Mouse (Mus musculus) spleen, postnatal 14 days (tissue): ENCODE measurements around the gene Fam19a1.

Source experiments
- DNase-seq, 2 experiments: peaks; one replicate each; pipeline ENCODE4 v3.0.0; 2021 to 2022; ENCODE audit warnings: low spot score in 2 of 2

Fam19a1 gene

DNA sequence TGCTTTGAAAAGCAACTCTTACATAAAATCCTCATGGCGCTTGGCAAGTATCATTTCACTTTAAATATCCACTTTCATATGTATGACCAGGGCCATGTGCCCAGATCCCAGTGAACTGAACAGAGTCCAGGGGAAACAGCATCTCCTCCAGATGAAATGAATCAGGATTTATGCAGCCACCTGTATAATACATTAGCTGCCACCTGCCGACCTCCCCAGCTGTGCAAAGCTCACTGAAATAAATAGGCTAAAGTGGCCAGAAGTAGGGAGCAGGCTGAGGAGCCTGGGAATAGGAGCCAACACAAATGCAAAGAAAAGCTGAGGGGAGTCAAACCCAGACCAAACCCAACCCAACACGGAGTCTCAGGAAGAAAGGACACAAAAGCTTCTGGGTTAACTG lies 324.9 kb downstream of the Fam19a1 start:
- no peak for DNase-seq

DNA sequence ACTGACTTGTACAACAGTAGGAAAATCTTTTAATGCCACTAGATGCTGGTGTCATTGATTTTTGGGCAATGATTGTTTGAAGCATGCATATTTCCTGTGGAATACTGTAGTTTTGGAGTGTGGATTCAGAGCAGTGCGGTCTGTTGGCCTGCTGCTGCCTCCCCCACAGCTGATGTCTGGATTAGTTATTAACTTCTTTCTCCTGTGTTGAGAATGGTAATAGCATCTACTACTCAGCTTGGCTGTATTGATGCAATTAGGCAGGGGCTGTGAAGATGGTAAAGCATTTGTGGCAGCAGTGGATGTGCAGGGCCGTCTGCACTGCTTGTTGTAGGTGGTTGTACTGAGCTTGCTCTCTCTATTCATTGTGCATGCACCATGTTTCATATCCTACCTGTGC lies 326.5 kb downstream of the Fam19a1 start:
- no peak for DNase-seq

DNA sequence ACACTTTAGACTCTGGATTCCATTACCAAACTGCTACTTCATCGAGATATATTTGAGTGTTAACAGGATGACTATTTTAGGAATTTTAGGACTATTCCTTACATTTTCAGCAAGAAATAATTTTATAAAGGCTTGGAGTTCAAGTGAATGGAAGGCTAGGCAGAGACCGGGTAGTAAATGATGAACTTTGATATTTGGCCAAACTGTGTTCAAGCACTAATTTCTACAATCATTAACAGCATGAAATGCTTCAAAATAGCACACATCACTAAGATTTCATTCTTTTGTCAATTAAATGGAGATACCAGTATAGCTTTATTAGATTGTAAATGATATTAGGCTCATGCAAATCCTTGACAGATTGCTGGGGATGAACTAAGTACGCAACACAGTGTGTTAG lies 329.0 kb downstream of the Fam19a1 start:
- no peak for DNase-seq

DNA sequence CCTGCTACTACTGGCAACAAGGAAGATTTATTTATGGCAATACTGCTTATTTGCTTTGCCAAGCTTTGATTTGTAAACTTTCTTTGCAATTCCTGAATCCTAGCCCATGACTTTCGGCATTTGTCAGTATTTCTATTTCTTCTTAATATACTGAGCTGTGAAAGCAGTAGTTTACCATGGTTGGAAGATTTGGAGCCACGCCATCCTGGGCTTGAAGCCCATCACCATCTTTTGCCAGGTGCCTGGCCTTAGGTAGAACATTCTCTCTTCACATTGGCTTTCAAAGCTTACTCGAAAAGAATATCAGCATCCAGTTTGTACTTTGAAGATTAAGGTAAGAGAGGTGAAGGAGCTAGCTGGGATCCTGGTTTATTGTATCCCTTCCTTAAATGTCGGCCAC lies 334.5 kb downstream of the Fam19a1 start:
- DNase-seq, result no peak

DNA sequence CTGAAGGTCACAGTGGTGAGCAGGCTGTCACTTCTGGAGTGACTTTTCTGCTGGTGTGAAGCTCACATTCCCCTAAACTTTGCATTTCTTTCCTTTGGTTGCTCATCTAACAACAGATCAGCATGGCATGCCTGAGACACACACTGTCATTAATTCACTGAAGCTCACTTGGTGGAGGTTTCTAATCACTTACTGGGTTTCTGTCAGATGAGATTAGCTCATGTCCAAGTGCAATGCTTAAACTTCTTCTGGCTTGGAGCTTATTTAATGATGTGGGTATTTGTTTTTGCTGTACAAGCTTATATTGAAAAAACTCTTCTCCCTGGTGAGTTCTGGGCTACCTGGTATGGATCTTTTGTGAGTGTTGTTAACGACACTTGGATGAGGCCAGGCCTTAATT lies 343.3 kb downstream of the Fam19a1 start:
- DNase-seq, result no peak

DNA sequence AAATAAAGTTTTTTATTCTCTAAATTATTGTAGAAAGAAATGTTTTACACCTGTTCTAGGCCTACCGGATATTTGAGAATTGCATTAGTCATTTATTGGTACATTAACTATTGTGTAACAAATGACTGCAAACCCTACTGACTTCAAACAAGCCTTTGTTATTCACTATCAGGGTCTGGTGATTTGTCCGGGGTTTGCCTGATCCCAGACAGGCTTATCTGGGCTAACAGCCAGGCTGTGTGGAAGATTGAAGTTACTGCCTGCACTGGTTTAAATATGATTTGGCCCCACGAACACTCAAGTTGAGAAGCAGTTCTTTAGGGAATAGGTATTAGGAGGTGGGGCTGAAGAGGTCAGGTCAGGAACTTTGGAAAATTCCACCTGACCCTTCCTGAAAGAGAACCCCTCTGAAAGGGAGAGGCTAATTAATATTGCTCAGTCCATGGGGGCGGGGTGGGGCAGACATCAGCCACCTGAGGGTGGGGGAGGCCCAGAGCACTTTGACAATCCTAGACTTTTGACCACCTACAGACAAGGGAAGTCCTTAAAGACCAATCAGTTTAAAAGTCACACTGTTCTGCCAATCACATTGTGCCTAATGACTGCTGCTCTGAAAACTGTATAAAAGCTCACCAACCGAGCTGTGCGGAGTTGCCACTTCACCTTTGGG lies 344.8 kb downstream of the Fam19a1 start:
- no peak for DNase-seq

DNA sequence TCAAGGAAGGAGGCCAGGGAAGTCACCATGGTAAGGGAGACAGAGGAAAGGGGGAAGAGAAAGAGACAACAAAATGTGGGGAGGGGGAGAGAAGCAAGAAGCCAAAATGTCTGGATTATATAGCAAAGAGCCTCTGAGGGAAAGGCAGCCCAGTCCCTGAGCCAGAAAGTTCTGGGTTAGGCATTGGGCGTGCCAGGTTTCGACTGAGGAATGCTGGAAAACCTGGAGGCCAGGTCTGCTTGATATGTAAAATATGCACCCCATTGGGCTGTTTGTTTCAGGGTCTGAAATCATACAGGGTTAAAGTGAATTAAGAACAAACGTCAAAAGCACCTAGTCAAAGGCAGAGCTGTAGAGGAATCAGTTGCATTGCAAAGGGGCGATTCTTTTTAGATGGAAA lies 346.1 kb downstream of the Fam19a1 start:
- DNase-seq, result no peak

DNA sequence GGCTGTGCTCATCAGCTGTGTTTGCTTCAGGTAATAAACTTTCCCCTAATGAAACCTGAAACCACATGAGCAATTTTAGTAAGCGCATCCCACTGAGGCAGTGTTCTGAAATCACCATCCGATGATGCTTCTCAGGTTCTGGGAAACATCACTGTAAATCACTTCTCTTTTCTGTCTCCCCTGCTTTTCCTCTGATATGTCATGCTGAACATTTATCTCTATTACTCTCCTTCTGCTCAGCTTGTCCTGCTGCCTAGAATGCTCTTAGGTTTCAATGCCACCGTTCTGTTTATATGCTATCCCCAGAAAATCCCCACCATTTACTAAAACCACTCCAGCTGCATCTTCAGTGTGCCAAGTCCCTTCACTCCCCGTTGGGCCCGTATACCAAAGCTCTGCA lies 386.5 kb downstream of the Fam19a1 start:
- DNase-seq, result no peak

DNA sequence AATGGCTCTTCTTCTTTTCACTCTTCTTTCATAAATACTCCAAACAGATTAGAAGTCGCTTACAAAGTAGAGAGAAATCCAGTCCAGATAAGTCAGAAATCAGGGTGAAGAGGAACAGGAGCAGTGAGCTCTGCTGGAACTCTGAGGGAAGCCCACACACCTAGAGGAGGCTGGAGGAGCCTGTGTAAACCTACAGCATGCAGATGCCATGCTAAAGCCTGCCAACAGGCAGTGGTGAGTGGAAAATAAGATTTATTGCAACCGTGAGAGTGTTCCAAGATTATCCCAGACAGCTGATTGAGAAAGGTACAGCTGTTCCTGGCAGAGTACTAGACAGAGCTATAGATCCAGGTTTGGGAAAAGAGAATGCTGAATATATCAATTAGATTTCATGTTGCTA lies 428.6 kb downstream of the Fam19a1 start:
- DNase-seq, result no peak

DNA sequence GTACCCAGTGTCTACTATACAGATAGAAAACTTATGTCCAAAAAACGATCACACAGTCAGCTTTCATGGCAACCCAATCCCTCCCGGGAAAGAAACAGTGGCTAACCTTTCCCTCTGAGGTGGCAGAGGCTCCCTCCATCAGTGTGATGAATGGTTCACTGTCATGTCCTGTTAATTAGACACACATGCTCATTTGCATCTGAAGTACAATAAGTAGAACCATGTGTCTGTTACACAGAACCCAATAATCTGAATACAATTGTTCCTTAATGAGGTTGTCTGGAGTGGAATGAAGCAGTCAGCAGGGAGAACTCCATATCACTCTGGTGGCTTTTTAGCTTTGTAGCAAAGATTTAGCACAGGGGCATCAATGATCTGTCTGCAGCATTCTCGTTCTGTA lies 431.9 kb downstream of the Fam19a1 start:
- no peak for DNase-seq

DNA sequence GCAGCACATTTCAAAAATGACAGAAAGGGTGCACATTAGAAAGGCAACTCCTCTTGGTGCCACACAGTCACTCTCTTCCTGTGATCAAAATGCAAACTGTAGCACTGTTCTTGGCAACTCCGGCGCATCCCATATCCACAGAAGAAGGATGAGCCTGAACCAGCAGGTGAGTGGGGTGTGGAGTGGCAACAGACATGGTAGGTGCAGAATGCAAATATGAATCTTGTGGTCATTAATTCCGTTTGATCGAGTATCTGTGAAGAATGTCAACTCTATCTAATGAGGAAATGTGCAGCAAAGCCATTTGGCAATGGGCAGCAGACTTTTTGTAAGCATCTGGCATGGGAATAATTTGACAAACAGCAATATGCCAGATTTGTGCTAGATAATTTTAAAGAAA lies 437.5 kb downstream of the Fam19a1 start:
- DNase-seq, result no peak

DNA sequence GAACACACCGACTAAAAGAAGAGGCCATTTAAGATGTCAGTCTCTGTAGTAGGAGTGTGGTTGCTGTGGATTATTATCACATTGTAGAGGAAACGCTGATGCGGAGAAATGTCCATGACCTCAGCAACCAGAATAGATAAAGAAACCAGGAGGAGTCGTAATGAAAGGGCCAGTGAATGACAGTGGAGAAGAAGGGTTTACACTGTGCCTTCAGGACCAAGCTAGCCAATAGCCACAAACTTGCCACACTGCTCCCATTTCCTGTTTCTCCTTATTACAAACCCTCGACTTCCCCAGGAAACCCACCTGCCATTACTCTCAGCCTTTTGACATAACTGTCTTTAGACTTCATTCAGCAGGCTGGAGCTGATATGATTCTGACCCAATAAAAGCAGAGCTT lies 465.7 kb downstream of the Fam19a1 start:
- no peak for DNase-seq

DNA sequence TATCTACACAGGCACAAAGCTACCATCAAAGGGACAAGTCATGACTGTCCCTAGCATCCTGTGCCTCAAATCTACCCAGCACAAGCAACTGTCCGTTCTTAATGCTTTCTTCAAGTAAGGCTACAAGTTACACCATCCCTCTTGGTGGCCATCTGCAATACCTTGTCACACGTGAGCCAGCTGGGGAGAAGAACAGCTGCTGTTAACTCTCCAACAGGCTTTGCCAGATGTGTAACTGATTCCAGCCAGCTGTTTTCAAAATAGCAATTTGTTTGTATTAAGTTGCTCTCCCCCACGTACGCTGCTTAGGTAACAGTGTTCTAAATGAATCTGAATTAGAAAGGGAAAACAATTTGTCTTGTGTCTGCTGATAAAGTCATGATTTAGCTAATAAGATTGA lies 467.8 kb downstream of the Fam19a1 start:
- DNase-seq, result no peak

DNA sequence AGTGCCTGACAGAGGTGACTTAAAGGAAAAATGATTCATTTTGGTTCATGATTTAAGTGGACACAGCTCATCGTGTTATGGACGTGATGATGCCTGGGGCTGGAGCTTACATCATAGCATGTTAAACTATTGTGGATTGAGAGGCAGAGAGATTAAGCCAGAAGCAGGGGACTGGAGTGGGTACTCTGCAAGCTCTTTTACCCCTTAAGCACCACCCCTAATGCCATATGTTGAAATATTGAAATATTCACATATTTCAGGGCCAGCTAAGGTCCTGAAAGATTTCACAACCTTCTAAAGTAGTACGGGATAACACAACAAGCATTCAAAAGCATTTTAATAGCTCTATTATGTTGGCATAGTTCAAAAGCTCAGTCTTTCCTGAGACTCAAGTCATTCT lies 468.2 kb downstream of the Fam19a1 start:
- no peak for DNase-seq

DNA sequence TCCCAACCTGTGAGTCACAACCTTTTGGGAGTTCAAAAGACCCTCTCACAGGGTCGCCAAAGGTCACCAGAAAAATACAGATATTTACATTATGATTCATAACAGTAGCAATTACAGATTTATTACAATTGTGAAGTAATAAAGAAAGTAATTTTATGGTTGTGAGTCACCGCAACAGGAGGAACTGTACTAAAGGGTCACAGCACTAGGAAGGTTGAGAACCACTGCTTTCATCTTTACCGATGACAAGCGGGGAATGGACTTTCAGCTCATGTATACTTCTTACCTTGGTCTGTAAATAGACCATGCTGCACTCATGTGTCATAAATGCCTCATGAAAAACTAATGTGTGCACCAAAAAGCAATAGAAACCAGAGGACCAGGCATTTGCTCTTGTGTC lies 474.5 kb downstream of the Fam19a1 start:
- no peak for DNase-seq

DNA sequence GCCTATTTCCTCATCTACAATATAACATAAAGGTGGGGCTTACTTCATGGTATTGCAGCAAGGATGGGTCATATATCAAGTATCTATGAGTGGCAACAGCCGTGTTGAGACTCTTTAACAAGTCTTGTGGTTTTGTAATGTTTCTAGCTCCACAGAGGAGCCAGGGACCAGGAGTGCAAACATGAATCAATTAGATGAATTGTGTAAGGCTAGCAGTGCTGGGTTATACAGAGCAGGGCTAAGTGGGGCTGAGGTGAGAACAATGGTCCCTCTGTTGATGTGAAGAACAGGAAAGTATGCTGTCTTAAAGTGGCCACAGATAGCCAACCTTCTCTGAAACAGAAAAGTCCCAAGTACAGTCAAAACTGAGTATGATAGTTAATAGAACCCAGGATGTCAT lies 480.1 kb downstream of the Fam19a1 start:
- no peak for DNase-seq

DNA sequence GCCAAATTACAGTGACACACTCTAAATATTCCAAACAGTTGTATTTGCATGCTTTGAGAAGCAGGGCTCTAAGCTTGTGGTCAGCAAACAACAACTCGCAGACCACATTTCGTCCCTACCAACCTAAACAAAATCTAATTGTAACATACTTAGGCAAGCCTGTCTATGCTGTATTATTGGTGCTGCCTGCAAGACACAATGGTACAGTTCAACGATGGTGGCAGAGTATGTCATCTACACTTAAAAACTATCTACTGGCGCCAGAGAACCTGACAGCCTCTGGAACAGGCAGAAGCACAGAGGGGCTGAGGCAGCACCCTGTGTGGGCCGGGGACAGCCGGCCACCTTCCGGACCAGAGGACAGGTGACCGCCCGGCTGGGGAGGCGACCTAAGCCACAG lies 482.2 kb downstream of the Fam19a1 start:
- DNase-seq, result no peak

DNA sequence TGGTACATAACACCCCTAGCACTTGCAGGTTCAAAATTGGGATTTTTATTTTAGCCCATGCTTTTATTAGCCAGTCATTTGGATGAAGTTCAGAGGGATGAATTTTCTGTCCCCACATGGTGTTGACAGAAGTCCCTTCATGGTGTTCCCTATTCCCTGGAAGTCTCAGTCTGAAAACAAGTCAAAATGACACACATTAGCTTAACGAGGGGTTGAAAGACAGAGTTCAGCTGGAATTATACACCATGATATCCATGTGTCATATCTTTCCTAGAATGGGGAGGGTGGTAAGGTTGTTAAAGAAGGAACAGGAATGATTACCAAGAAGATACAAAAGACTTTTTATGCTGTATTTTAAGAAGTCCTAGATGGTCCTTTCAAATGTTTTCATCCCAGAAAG lies 511.2 kb downstream of the Fam19a1 start:
- DNase-seq, result no peak

DNA sequence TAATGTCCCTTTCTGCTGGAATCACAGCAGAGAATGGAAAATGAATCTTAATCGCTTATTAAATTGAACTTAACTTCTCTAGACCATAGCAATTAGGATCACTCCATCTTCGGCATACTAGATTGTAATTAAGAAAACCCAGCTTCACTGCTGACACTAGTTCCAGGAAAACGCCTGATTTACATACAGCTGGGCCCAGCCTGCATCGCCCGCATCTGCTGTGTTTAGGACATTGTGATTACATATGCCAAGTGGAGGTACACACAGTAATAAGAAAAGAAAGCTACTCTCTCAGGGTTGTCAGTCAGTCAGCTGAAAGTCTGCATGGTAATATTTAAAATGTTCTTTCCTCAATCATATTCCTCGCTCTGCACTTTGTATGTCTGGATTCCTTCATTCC lies 518.6 kb downstream of the Fam19a1 start:
- DNase-seq, result no peak

DNA sequence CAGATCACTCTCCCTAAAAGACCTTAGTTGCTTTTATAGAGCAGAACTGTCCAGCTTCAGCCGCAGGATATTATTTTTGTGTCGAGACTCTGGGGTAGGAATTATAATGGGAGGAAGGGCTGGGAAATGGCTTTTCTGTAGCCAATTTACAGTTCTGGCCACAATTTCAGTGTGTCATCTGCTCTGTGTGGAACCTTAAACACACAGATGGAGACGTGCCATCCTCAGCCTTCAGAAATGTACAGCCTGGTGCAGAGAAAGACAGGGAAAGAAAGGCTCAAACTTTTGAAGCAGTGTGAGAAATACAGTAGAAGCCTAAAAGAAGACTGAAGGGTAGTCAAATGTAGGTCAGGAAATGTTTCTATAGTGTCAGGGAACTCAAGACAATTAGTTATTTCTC lies 519.3 kb downstream of the Fam19a1 start:
- no peak for DNase-seq

DNA sequence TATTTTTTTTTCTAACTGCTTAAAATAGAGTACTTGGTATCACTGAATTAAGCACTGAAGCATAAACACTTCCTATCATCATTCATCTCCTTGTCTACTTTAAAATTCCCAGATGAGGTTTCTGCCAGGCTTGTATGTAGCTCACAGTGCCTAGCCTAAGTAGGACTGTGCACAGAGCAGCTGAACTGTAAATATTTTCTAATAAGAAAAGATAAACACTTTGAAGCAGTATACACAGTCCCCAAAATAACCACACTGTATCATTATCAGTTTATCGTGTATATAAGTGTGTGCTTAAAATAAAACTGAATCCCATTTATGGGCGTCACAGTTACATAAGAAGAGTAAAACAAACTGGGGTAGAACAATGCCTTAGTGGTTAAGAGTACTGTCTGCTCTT lies 522.7 kb downstream of the Fam19a1 start:
- no peak for DNase-seq

DNA sequence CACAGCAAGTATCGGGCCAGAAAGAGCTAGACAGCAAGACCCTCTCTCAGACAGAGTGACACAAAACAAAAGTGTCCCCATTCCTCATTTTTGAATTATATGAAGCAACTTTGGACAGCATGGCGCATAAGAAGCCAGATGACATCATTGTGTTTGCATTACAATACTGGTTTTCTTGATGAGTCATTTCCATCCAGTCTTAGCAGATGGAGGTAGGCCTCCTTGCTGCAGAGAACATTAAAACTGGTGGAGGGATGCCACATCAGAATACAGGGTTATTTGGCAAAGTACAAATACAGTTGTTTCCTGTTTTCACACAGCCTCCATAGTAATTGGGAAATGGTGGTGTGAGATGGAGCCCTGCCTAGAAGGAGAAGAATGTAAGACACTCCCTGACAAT lies 535.8 kb downstream of the Fam19a1 start:
- no peak for DNase-seq

DNA sequence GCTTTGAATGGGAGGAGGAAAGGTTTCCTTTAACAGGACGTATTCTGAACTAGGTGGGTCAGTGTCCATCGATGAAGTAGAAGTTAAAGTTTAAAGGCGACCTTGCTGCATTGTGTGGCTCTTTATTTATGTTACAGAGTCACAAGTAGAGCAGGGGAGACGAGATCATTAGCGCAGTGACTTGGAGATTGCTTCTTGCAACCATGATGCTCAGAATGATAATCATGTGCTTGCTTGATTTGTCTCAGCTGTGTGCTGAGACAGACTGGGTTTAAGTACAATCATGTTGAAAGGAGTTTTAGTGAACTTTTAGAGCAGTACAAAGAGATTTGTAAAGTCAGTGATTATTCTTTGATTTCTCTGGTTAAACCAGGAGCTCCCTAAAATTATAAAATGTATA lies 536.3 kb downstream of the Fam19a1 start:
- no peak for DNase-seq

DNA sequence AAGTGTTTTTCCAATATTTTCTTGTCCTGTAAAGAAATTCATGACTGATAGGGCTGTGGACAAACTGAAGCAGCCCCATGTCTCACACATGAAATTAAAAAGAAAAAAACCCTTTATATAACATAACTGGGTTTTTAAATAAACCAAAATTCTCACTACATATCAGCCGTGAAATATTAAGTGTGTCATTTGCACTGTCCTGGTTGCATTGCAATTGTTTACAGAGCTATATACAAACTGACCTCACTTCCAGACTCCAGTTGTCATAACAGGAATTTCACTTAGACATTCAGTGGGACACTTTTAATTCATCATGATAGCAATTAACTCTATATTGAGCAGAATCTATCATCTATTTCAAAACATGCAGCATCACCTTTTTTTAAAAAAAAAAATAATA lies 553.4 kb downstream of the Fam19a1 start:
- no peak for DNase-seq

DNA sequence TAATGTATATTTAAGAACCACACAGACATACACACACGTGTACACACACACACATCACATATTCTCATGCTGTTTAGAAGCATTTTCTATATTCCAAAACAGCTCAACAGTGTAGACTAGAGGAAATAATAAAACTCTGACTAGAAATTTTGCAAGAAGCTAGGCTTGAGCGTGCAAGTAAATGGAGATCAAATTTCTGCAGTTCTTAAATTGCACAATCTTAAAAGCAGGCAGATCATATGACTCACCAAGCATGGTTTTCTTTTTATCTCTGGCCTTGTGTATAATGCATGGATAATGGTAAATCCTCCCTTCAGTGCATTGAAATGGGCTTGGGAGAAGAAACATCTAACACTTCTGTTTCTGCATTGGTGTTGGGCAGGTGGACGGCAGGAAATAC lies 564.9 kb downstream of the Fam19a1 start:
- no peak for DNase-seq
